Mouse (Mus musculus): Measurements from ENCODE around the gene Psme3. TPM values are rescaled to one million over a fixed set of nuclear protein-coding genes. Genes with fewer than 3 reads are reported as not detected.

Gene Psme3
- total RNA-seq, 2 experiments from 2014 or later = 119 to 126 TPM

DNA sequence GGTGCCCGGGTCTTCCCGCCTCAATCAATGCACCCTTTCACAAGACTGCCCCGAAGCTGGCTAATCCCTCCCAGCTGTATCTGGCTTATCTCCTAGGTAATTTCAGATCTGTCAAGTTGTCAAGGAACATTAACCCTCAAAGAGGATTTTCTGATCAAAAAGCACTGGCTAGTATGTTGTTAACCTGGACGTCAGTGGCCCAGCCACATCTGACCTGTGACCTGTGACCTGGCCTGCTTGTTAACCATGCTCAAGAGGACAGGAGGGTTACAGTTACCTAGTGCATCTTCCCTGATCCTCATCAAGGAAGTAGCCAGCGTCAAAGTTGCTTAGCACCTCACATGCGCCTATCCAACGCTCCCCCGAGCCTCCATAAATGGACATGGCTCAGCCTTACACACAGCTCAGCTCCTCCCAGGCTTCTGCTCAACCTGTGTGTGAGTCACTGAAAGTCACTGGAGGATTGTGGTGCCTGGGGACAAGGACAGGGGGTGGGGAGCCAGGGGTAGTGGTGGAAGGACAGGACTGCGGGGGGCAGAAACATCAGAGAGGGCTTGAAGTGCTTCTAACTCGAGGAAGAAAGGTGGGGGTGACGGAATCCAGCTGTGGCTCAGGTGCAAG, 35.2 kb downstream of the Psme3 start:
- DNase-seq (ENCODE audit: extremely low spot score in 1 of 2, low spot score in 1 of 2) = no peak

DNA sequence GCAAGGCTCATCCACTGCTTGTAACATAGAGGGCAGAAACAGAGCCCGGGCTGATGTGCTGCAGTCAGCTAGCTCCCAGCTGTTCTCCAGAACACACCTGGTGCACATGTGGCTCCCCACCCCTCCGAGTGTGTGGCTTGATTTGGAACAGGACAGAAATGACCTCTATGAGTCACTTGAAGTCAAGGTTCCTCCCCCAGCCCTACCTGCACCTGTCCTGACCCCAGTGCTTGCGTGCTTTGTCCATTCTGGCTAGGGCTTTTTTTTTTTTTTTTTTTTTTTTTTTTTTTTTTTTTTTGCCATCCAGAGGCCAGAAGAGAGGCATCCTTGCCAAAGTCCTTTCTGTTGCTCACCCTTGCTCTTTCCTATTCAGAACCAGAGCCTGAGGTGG, 35.7 kb downstream of the Psme3 start:
- DNase-seq (ENCODE audit: extremely low spot score in 1 of 2, low spot score in 1 of 2) = no peak

DNA sequence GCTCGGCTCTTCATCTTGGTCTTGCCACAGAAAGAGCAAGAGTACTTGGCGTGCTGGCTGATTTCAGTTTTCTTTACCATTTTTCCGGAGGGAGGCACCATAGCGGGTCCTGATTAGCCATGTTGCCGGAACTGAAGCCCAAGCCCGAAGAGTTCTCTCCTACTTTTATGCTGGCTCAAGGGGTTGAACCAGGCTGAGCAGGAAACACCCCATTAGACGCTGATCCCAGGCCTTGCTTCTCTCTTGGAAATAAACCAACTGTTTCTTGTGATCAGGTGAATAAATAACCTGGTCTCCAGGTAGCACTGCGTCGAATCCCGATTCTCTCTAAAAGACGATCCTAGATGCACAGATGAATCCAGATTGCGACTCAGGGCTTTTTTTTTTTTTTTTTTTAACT, 37.4 kb downstream of the Psme3 start:
- DNase-seq (ENCODE audit: extremely low spot score in 1 of 2, low spot score in 1 of 2) = no peak

DNA sequence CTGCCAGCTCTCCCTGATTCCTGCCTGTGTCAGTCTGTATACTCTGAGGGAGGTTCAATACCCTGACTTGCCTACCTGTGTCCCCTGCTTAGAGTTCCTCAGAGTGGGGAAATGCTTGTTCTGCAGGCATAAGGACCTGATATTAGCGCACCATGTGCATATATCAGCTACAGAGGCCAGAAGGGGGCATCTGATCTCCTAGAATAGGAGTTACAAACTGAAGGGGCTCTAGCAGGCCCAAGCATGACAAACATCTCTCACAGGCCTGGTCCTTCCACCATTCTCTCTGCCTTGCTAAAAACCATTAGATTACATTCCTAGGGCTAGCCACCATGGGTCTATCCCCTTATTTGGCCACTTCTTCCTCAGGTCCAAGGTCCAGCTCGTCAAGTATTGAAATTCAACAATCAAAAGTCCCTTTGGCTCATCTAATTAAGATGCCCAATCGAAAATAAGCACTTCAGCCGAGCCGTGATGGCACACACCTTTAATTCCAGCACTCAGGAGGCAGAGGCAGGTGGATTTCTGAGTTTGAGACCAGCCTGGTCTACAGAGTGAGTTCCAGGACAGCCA, 38.5 kb downstream of the Psme3 start:
- no peak for DNase-seq (ENCODE audit: extremely low spot score in 1 of 2, low spot score in 1 of 2)

DNA sequence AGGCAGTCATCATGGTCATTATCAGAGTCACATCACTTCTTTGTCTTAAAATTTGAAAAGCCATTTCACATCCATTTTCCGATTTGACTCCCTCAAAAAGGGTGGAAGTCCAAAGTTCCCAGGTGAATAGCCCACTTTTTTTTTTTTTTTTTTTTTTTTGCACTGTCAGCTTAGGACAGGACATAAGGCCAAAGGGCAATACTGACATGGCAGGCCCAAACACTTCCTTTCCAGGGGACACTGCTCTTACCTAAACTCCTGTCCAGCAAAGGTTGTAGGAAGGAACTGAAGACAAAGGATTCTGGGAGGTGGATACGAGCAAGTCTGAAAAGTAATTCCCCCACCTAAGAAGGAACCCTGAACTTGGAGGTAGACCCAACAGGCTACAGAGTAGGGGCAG, 39.9 kb downstream of the Psme3 start:
- no peak for DNase-seq (ENCODE audit: extremely low spot score in 1 of 2, low spot score in 1 of 2)

DNA sequence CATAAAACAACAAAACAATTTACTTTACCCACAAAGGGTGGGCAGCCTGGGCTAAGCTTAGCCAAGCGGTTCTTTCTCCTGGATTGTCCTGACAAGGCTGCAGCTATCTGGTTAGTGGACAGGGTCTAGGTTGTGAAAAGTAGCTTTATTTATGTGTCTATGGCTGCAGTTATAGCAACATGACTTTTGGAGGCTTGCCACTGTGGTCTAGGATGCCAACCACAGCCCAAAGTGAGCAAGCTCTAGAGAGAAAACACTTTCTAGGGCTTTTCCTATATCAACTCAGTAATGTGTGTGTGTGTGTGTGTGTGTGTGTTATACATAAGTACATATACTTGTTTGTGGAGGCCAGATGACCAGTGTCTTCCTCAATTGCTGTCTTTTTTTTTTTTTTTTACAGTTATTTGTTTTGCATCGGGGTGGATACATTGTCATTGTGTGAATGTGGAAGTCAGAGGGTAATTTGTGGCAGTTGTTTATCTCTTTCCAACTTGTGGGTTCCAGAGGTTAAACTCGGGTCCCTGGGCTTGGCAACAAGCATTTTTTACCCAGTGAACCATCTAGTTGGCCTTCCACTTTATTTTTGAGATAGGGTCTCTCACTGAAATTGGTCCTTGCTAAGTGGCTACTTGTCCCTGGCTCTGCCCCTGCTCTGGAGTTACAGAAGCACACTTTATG, 41.6 kb downstream of the Psme3 start:
- DNase-seq (ENCODE audit: extremely low spot score in 1 of 2, low spot score in 1 of 2) = no peak

DNA sequence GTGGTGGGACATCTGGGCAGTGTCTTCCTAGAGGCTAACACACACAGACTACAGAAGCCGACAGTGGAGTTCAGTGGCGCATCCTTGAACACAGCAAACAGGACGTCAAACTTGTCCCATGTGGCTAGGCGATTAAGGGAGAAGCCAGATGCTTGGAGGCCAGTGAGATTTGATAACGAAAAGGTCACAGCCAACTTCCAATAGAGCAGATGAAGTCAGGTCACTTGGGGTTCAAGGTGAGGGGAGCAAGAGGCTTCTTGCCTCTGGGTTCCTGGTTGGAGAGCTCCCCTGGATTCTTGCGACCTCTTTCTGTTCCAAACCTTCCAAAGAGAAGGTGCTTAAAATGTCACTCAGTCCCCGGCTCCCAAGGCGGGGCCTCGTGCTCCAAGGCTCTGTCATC, 43.8 kb downstream of the Psme3 start:
- DNase-seq (ENCODE audit: extremely low spot score in 1 of 2, low spot score in 1 of 2) = no peak

DNA sequence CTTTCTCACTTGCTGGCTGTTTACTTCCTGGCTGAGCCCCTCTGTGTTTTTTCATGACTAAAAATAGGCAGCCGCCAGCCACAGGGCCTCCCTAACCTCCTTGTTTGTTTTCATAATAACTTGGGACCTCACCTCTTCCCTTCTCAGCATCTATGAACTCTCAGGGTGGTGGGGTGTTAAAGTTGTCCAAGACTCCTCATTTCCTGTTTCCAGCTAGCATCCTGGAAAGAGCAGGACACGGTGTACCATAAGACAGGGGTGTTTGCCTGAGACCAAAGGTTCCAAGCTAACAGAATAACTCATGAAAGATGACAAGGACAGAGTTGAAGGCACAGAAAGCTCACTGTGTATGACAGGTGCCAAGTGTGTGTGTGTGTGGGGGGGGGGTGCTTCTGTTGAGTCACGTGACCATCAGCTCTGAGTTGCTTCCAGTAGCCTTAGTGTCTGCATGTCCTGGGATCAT, 44.7 kb downstream of the Psme3 start:
- no peak for DNase-seq (ENCODE audit: extremely low spot score in 1 of 2, low spot score in 1 of 2)

DNA sequence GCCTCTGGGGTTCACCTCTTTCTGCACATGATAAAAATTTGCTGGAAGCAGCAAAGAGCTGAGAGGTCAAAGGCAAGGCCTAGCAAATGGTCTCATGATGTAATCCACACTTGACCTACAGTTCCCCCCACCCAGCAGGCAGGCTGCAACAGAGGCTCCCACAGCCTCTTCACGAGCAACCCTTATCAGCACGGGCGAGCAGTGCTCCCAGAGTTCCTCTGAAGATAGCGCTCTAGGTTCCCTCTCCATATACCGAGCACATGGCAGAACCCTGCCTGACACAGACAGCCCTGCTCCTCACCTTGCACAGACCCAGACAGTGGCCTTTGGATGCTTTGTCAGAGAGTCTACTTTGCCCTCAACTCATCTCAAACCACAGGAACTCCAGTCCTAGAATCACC, 48.5 kb downstream of the Psme3 start:
- no peak for DNase-seq (ENCODE audit: extremely low spot score in 1 of 2, low spot score in 1 of 2)

DNA sequence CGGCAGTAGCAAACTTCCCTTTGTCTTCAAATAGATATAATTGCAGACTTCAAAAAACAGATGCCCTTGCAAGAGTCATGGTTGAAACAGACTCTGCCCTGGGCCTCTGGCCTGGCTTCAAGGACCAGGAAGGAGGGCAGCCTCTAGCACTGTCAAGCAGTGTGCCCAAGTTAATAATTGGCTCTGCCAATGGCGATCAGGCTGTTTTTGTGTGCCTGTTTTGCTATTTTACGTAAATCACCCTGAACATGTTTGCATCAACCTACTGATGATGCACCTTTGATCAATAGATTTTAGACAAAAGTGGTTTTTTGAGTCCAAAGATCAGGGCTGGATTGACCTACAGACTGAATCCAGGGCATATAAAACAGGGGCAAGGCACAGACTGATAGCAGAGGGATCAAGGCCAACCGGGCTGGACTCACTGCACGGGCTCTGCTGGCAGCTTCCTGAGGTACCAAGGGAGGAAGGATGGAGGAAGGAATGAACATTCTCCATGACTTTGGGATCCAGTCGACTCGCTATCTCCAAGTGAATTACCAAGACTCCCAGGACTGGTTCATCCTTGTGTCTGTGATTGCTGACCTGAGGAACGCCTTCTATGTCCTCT, 51.4 kb downstream of the Psme3 start, which contains the start of gene G6pc:
Gene G6pc (plus strand): TSS at position 236 of the 610 bp plus-strand sequence.
- no peak for DNase-seq (ENCODE audit: extremely low spot score in 1 of 2, low spot score in 1 of 2)

DNA sequence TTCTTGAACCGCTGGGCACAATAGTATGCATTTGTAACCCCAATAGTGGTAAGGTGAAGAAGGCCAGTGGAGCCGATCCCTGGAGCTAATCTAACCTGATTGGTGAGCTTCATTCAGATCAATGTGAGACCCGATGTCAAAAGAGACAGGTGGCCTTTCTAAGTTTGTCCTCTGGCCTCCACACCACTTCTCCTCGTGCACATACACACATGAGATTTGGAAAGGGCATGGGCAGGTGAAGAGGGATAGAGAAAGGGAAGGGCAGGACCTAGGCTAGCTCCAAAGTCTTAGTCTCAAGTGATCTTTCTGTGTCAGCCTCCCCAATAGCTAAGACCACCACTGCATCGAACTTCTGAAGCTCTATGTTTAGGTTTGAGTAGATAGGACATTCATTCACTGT, 54.1 kb downstream of the Psme3 start:
- DNase-seq (ENCODE audit: extremely low spot score in 1 of 2, low spot score in 1 of 2) = no peak

Small RNA genes within 50 kb of the gene (microRNA-seq; reads per million reads assigned to microRNA genes)
- 0 reads per million in 2 experiments for gene Gm25593

Other genes with a start within 250 kb of the Psme3 start
- 10 to 100 TPM in 1 of 2 experiments, 1 to 10 TPM in 1; 9.2 to 10.8 TPM for gene Naglu, start 246.2 kb upstream of the Psme3 start, total RNA-seq (2021)
- under 1 TPM; 0.63 to 0.94 TPM for gene Hsd17b1, start 237.8 kb upstream of the Psme3 start, total RNA-seq (2021)
- gene Coasy, start 233.6 kb upstream of the Psme3 start, total RNA-seq (2021) = 10 to 100 TPM; 25.1 to 29.9 TPM
- 10 to 100 TPM; 45.1 to 45.6 TPM for gene Mlx, start 228.9 kb upstream of the Psme3 start, total RNA-seq (2021)
- gene Psmc3ip, start 220.8 kb upstream of the Psme3 start, total RNA-seq (2021) = 1 to 10 TPM; 3.3 to 4.4 TPM
- gene Retreg3, start 196.3 kb upstream of the Psme3 start, total RNA-seq (2021) = 10 to 100 TPM; 57.3 to 62.6 TPM
- 10 to 100 TPM; 44.4 to 52.3 TPM for gene Tubg1, start 196.3 kb upstream of the Psme3 start, total RNA-seq (2021)
- 10 to 100 TPM; 44.9 to 47.8 TPM for gene Tubg2, start 160.3 kb upstream of the Psme3 start, total RNA-seq (2021)
- gene Cntnap1, start 145.7 kb upstream of the Psme3 start, total RNA-seq (2021) = 100 to 1,000 TPM; 158 to 169 TPM
- 10 to 100 TPM; 13.2 to 14.3 TPM for gene Plekhh3, start 144.9 kb upstream of the Psme3 start, total RNA-seq (2021)
- under 1 TPM; 0.21 to 0.25 TPM for gene Ccr10, start 140.8 kb upstream of the Psme3 start, total RNA-seq (2021)
- 10 to 100 TPM; 57.1 to 62.1 TPM for gene Ezh1, start 89.8 kb upstream of the Psme3 start, total RNA-seq (2021)
- gene Ramp2, start 70.2 kb upstream of the Psme3 start, total RNA-seq (2021) = 10 to 100 TPM; 50.2 to 72.5 TPM
- 10 to 100 TPM; 70.0 to 75.2 TPM for gene Vps25, start 62.5 kb upstream of the Psme3 start, total RNA-seq (2021)
- 1 to 10 TPM; 6.2 to 7.7 TPM for gene Wnk4, start 55.6 kb upstream of the Psme3 start, total RNA-seq (2021)
- gene Cntd1, start 37.2 kb upstream of the Psme3 start, total RNA-seq (2021) = under 1 TPM; 0.25 to 0.35 TPM
- 100 to 1,000 TPM in 1 of 2 experiments, 10 to 100 TPM in 1; 87.2 to 117 TPM for gene Coa3, start 37.1 kb upstream of the Psme3 start, total RNA-seq (2021)
- gene Becn1, start 13.9 kb upstream of the Psme3 start, total RNA-seq (2021) = 100 to 1,000 TPM; 204 to 230 TPM
- 1 to 10 TPM; 5.8 to 8.0 TPM for gene Aoc2, start 8.8 kb downstream of the Psme3 start, total RNA-seq (2021)
- gene Aoc3, start 14.4 kb downstream of the Psme3 start, total RNA-seq (2021) = under 1 TPM; 0.86 to 0.99 TPM
- gene G6pc, start 51.3 kb downstream of the Psme3 start, total RNA-seq (2021) = not detected
- gene Aarsd1, start 101.4 kb downstream of the Psme3 start, total RNA-seq (2021) = 10 to 100 TPM; 43.9 to 48.9 TPM
- 1 to 10 TPM; 4.5 to 6.5 TPM for gene Gm27029, start 108.6 kb downstream of the Psme3 start, total RNA-seq (2021)
- 10 to 100 TPM; 30.7 to 33.2 TPM for gene Rundc1, start 108.9 kb downstream of the Psme3 start, total RNA-seq (2021)
- gene Ptges3l, start 109.1 kb downstream of the Psme3 start, total RNA-seq (2021) = 1 to 10 TPM; 1.3 to 1.4 TPM
- gene Rpl27, start 126.1 kb downstream of the Psme3 start, total RNA-seq (2021) = 10 to 100 TPM; 50.0 to 52.5 TPM
- 1 to 10 TPM; 1.9 to 2.2 TPM for gene Ifi35, start 132.2 kb downstream of the Psme3 start, total RNA-seq (2021)
- 100 to 1,000 TPM; 145 to 159 TPM for gene Rnd2, start 148.8 kb downstream of the Psme3 start, total RNA-seq (2021)
- gene Vat1, start 150.0 kb downstream of the Psme3 start, total RNA-seq (2021) = 10 to 100 TPM; 33.2 to 36.0 TPM
- gene Brca1, start 235.7 kb downstream of the Psme3 start, total RNA-seq (2021) = 1 to 10 TPM in 1 of 2 experiments, under 1 TPM in 1; 0.94 to 1.1 TPM
- gene Nbr1, start 235.9 kb downstream of the Psme3 start, total RNA-seq (2021) = 100 to 1,000 TPM; 128 to 142 TPM

Data from layer of hippocampus, postnatal 25 days (tissue).